Mouse (Mus musculus): ENCODE results near the gene Tnip3. TPM values are rescaled to one million over a fixed set of nuclear protein-coding genes. Genes with fewer than 3 reads are reported as not detected.

The Tnip3 gene
- polyA plus RNA-seq, 1 experiment from 2014 or later: 0.84 TPM

GRCm38 (mm10) chr6:65599865-65600739 is 75.0 kb downstream of the Tnip3 start:
- Histone ChIP-seq H3K27me3 (ENCODE audit: control insufficient read depth, insufficient read depth, low read length) (no peaks in the 10 kb centered on the region), H3K9ac (ENCODE audit: low read length) (no peak overlapping the region), H3K4me3 (ENCODE audit: low read depth, low read length) (no peak overlapping the region), H3K4me2 (replicated peaks; ENCODE audit: low read depth) (no peak overlapping the region), H3K9me3 (ENCODE audit: control insufficient read depth, low read length) (no peaks in the 10 kb centered on the region), H3K4me1 (replicated peaks; ENCODE audit: control insufficient read depth, insufficient read depth) (no peaks in the 10 kb centered on the region), H3K36me3 (ENCODE audit: control insufficient read depth, insufficient read depth, low read length) (no peaks in the 10 kb centered on the region), H3K27ac (replicated peaks) (no peak overlapping the region)
- DNase-seq (ENCODE audit: low spot score) (no peak), ATAC-seq (ENCODE audit: low FRiP score, low TSS enrichment) (no peak)
- TF ChIP-seq CTCF (IDR thresholded peaks at IDR 0.05; ENCODE audit: low read depth) (no peak), EP300 (optimal IDR thresholded peaks at IDR 0.05) (no peak)
- WGBS: 51% methylated on average over 7 of the region's 7 CpGs

- Histone ChIP-seq H3K36me3 (ENCODE audit: control insufficient read depth, insufficient read depth, low read length) (no peaks in the 10 kb centered on the region), H3K4me3 (ENCODE audit: low read depth, low read length) (no peak overlapping the region), H3K27ac (replicated peaks) (no peak overlapping the region), H3K27me3 (ENCODE audit: control insufficient read depth, insufficient read depth, low read length) (no peaks in the 10 kb centered on the region), H3K9me3 (ENCODE audit: control insufficient read depth, low read length) (no peaks in the 10 kb centered on the region), H3K4me2 (replicated peaks; ENCODE audit: low read depth) (no peak overlapping the region), H3K4me1 (replicated peaks; ENCODE audit: control insufficient read depth, insufficient read depth) (no peaks in the 10 kb centered on the region), H3K9ac (ENCODE audit: low read length) (no peak overlapping the region)
- WGBS: 38% methylated on average over 1 of the region's 1 CpGs
- no peak for ATAC-seq (ENCODE audit: low FRiP score, low TSS enrichment)
- TF ChIP-seq EP300 (optimal IDR thresholded peaks at IDR 0.05): no peak
- no peak for TF ChIP-seq CTCF (IDR thresholded peaks at IDR 0.05; ENCODE audit: low read depth)
- DNase-seq (ENCODE audit: low spot score): no peak
Measured at GRCm38 (mm10) chr6:65600887-65601286, 75.8 kb downstream of the Tnip3 start.

- Histone ChIP-seq H3K9me3 (ENCODE audit: control insufficient read depth, low read length) (no peaks in the 10 kb centered on the region), H3K9ac (ENCODE audit: low read length) (no peak overlapping the region), H3K4me3 (ENCODE audit: low read depth, low read length) (no peak overlapping the region), H3K27me3 (ENCODE audit: control insufficient read depth, insufficient read depth, low read length) (no peaks in the 10 kb centered on the region), H3K27ac (replicated peaks) (no peak overlapping the region), H3K4me2 (replicated peaks; ENCODE audit: low read depth) (no peak overlapping the region), H3K4me1 (replicated peaks; ENCODE audit: control insufficient read depth, insufficient read depth) (no peaks in the 10 kb centered on the region), H3K36me3 (ENCODE audit: control insufficient read depth, insufficient read depth, low read length) (no peaks in the 10 kb centered on the region)
- TF ChIP-seq CTCF (IDR thresholded peaks at IDR 0.05; ENCODE audit: low read depth) (no peak), EP300 (optimal IDR thresholded peaks at IDR 0.05) (no peak)
- 80% methylated on average over 4 of the region's 4 CpGs for WGBS
- DNase-seq (ENCODE audit: low spot score) (no peak), ATAC-seq (ENCODE audit: low FRiP score, low TSS enrichment) (no peak)
Measured at GRCm38 (mm10) chr6:65605778-65606177, 80.7 kb downstream of the Tnip3 start.

- H3K27me3 ChIP-seq (ENCODE audit: control insufficient read depth, insufficient read depth, low read length): no peaks in the 10 kb centered on the region
- no peak overlapping the region for H3K27ac ChIP-seq (replicated peaks)
- H3K9ac ChIP-seq (ENCODE audit: low read length): no peak overlapping the region
- H3K36me3 ChIP-seq (ENCODE audit: control insufficient read depth, insufficient read depth, low read length): no peaks in the 10 kb centered on the region
- TF ChIP-seq CTCF (IDR thresholded peaks at IDR 0.05; ENCODE audit: low read depth): no peak
- no peak for TF ChIP-seq EP300 (optimal IDR thresholded peaks at IDR 0.05)
- H3K4me2 ChIP-seq (replicated peaks; ENCODE audit: low read depth): no peak overlapping the region
- DNase-seq (ENCODE audit: low spot score): no peak
- H3K4me3 ChIP-seq (ENCODE audit: low read depth, low read length): no peak overlapping the region
- no peak for ATAC-seq (ENCODE audit: low FRiP score, low TSS enrichment)
- no peaks in the 10 kb centered on the region for H3K4me1 ChIP-seq (replicated peaks; ENCODE audit: control insufficient read depth, insufficient read depth)
- H3K9me3 ChIP-seq (ENCODE audit: control insufficient read depth, low read length): no peaks in the 10 kb centered on the region
Measured at GRCm38 (mm10) chr6:65606946-65607345, 81.8 kb downstream of the Tnip3 start.

DNA sequence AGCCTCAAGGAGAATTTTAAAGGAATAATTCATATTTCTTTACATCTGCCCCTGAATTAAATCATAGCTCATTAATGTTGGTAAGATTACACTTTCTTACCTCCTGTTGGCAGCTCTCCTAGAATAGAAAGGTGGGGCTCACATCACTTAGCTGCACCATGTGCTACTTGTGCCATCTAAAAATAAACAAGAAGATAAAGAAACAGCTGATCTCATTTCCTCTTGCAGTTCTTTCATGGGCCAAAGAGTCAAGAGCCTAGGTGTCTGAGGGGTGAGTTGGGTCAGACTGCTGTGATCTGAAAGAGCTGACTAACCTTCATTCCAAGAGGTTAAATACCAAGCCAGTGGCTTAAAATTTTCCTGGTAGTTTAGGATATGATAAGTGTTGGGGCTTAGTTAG is 86.7 kb downstream of the Tnip3 start:
- Histone ChIP-seq H3K9ac (ENCODE audit: low read length) (no peak overlapping the region), H3K9me3 (ENCODE audit: control insufficient read depth, low read length) (no peaks in the 10 kb centered on the region), H3K27me3 (ENCODE audit: control insufficient read depth, insufficient read depth, low read length) (no peaks in the 10 kb centered on the region), H3K4me3 (ENCODE audit: low read depth, low read length) (no peak overlapping the region), H3K4me2 (replicated peaks; ENCODE audit: low read depth) (no peak overlapping the region), H3K4me1 (replicated peaks; ENCODE audit: control insufficient read depth, insufficient read depth) (no peaks in the 10 kb centered on the region), H3K36me3 (ENCODE audit: control insufficient read depth, insufficient read depth, low read length) (no peaks in the 10 kb centered on the region), H3K27ac (replicated peaks) (no peak overlapping the region)
- TF ChIP-seq EP300 (optimal IDR thresholded peaks at IDR 0.05): no peak
- no peak for TF ChIP-seq CTCF (IDR thresholded peaks at IDR 0.05; ENCODE audit: low read depth)
- DNase-seq (ENCODE audit: low spot score) (no peak), ATAC-seq (ENCODE audit: low FRiP score, low TSS enrichment) (peak; percentile 65)

GRCm38 (mm10) chr6:65613924-65614585 is 88.9 kb downstream of the Tnip3 start:
- TF ChIP-seq CTCF (IDR thresholded peaks at IDR 0.05; ENCODE audit: low read depth) (no peak), EP300 (optimal IDR thresholded peaks at IDR 0.05) (no peak)
- Histone ChIP-seq H3K36me3 (ENCODE audit: control insufficient read depth, insufficient read depth, low read length) (no peaks in the 10 kb centered on the region), H3K9me3 (ENCODE audit: control insufficient read depth, low read length) (no peaks in the 10 kb centered on the region), H3K27ac (replicated peaks) (no peak overlapping the region), H3K9ac (ENCODE audit: low read length) (no peak overlapping the region), H3K4me2 (replicated peaks; ENCODE audit: low read depth) (no peak overlapping the region), H3K27me3 (ENCODE audit: control insufficient read depth, insufficient read depth, low read length) (no peaks in the 10 kb centered on the region), H3K4me3 (ENCODE audit: low read depth, low read length) (no peak overlapping the region), H3K4me1 (replicated peaks; ENCODE audit: control insufficient read depth, insufficient read depth) (no peaks in the 10 kb centered on the region)
- DNase-seq (ENCODE audit: low spot score): no peak
- no peak for ATAC-seq (ENCODE audit: low FRiP score, low TSS enrichment)

Data from stomach, postnatal 0 days (tissue).